Mouse (Mus musculus) MEL-GATA-1-ER (cell line): ENCODE data around the gene Abca13.

ENCODE experiments used
- DNase-seq: peaks from one replicate; pipeline ENCODE4 v3.0.0-alpha.2; 2012; ENCODE audit warnings: low read depth; ENCODE audit errors: extremely low read depth

Gene Abca13

DNA sequence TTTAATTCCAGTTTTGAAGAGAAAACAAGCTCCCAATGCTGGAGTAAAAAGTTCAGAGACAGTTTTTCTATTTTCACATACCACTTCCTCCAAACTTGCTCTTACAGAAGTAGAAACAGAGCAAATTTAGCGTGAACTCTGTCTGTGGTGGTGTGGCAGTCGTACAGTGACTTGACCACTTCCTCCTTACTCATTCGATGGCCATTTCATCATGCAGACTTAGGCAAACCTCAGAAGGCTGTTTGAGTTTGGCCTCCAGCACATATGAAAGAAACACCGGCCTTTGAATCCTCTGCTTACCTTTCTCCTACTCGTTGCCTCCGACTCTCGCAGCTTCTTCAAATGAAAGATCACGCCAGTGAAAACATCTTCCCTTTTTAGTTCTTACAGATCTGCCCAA lies 340.0 kb downstream of the Abca13 start:
- no peak for DNase-seq

GRCm38 (mm10) chr11:9533189-9533588 lies 341.4 kb downstream of the Abca13 start:
- DNase-seq, result no peak

DNA sequence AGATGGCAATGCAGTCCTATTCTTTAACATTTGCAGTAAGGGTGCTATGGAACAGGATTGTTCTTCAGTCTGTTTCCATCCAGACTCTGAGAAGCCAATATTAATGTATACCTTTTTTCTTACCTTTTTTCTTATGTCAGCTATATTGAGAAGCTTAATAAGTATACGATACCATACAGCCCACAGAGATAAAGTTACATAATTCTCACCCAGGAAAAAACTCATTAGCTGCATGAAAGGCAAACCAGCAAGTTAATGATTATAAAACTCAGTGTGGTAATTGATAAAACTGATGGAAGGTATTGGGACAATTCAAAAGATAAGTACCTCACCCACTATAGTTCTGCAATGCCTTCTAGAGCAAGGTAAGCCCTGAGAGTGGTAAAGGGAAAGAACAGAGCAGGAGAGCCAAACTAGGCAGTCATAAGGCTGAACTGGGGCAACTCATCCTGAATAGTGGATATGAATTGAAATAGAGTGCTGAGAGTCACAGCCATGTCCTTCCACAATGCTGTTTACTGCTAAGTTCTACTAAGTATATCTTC lies 342.0 kb downstream of the Abca13 start:
- DNase-seq, result no peak

GRCm38 (mm10) chr11:9536811-9537210 lies 345.1 kb downstream of the Abca13 start:
- DNase-seq, result no peak

- no peak for DNase-seq
Measured at GRCm38 (mm10) chr11:9538328-9538727, 346.6 kb downstream of the Abca13 start.

DNA sequence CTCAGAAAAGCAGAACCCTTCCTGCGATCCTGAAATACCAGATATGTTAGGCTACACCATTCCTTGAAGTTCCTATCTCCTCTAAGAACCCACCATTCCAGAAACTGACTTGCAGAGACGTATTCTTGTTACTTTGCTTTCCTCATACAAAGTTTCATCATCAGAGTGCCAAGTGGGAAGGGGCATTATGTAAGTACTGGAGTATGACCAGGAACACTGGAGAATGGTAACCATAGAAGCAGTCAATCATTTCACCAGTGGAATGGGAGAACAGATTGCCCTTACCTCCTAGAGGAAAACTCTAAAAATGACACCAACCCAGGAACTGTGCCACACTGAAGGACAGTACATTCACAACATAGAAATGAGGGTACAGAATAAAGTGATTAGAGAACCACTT lies 368.3 kb downstream of the Abca13 start:
- no peak for DNase-seq

GRCm38 (mm10) chr11:9568302-9568701 lies 376.6 kb downstream of the Abca13 start:
- no peak for DNase-seq

DNA sequence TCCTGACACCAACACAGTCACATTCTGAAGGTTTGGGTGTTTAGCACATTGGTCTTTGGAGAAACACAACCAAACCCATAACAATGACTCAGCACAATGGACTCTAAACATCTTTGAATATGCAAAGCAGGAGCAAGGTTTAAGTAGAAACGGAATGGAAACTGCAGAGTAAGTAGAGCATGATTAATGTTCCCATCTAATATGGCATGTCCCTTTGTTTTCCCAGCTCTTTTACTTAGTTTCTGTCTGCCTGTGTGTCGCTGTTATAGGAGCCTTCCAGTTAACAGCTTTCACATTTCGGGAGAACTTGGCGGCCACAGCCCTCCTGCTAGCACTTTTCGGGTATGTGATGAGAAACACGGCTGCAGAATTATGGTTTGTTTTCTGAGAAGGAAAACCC lies 378.6 kb downstream of the Abca13 start:
- no peak for DNase-seq

DNA sequence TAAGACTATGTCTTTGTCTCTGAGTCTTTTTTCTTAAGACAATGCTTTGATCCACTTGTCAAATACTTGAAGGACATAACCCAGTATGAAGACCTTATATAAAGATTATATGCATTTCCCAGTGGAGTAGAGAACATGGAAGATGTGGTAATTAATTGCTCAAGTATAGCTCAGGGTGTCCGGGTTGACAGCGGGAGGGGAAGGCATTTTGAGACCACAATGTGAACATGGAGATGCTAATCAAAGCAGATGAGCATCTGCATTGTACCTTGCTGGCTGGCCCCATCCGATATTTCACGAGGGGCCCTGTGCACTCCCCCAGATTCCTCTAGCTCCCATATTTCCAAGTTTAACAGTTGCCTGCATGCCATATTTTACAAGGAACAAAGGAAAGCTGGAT lies 383.2 kb downstream of the Abca13 start:
- DNase-seq, result no peak

GRCm38 (mm10) chr11:9591757-9592316 lies 400.1 kb downstream of the Abca13 start:
- DNase-seq, result no peak

GRCm38 (mm10) chr11:9597299-9597698 lies 405.6 kb downstream of the Abca13 start:
- DNase-seq, result no peak

- no peak for DNase-seq
Measured at GRCm38 (mm10) chr11:9601096-9601495, 409.4 kb downstream of the Abca13 start.

GRCm38 (mm10) chr11:9602137-9602536 lies 410.4 kb downstream of the Abca13 start:
- no peak for DNase-seq

DNA sequence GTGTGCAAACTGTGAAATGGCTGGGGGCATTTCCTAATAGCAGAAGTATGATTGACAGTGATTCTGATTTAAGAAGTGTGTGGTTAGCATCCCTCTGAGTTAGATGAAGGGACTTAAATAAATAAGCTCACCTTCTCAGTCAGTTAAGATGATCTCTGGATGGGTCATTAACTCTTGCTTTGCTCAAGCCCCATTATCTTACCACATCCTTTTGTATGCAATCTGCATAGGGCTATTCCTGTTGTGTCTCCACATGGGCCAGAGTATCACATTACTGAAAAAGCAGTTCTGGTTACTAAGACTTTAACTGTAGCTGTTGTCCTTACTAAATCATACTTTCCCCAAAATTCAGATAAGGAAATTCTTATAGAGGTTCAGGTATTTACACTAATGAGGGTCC lies 416.5 kb downstream of the Abca13 start:
- no peak for DNase-seq

DNA sequence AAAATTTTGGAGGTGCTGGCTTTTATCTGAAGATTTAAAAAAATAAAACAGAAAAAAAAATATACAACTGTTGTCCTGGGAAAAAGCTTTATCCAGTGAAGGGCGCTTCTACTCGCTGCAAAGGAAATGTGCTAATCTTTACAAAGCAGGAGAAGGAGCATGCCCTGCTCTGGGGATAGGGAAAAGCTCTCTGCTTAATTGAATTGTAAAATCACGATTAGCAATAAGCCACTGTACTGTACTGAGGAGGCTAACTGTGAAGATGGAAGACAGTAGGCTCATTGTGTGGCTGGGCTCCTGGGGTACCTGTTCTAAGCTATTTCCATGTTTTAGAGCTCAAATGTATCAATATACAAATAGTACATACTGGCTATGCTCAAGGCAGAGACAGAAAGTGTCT lies 417.3 kb downstream of the Abca13 start:
- no peak for DNase-seq

- no peak for DNase-seq
Measured at GRCm38 (mm10) chr11:9616133-9616532, 424.4 kb downstream of the Abca13 start.

- no peak for DNase-seq
Measured at GRCm38 (mm10) chr11:9616665-9617064, 424.9 kb downstream of the Abca13 start.

DNA sequence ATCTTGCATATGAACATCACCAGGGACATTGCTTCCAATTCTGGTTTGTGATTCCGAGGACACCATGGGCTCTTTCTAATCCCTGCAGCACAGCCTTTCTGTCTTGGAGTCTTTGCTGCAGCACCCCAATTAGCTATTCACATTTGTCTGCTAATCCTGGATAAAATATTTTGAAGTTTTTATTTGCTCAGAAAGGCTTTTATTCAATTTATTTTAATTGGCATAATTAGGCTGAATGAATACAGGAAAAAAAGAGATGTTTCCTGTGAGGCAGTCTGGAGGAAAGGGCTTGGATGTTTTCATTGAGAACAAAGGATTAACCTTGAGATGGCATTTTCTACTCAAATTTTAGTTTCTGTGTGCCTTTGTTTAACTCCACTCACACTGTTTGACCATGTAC lies 428.2 kb downstream of the Abca13 start:
- DNase-seq, result no peak

DNA sequence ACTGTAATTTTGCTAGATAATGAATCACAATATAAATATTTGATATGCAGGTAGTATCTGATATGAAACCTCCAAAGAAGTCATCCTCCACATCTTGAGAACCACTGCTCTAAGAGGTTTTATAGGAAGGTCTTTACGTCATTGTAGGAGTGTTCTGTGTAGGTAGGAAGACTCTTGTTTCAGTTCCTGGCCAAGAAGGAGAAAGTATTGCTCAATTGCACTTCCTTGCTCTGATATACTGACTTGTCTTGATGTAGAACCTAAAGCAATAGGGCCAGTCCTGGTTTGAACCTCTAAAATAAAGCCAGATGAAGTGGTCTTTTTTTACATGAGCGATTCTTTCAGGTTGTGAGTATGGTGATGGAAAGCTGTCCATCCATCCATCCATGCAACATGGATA lies 431.1 kb downstream of the Abca13 start:
- no peak for DNase-seq

DNA sequence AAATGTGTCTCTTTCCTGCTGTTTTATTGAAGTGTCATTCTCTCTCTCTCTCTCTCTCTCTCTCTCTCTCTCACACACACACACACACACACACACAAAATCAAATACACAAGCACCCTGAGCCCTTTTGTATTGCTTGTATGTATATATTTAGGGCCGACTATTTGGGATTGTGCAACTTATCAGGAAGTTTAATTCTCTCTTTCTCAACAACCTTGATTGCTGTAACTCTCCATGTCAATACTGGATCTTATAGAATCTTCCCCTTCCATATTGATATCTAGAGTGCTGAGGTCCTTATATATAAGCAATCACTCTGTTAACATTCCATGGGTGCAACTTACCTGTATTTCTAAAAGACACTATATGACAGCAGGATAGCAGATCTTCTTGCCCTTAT lies 433.0 kb downstream of the Abca13 start:
- DNase-seq, result no peak

- no peak for DNase-seq
Measured at GRCm38 (mm10) chr11:9625812-9626211, 434.1 kb downstream of the Abca13 start.

DNA sequence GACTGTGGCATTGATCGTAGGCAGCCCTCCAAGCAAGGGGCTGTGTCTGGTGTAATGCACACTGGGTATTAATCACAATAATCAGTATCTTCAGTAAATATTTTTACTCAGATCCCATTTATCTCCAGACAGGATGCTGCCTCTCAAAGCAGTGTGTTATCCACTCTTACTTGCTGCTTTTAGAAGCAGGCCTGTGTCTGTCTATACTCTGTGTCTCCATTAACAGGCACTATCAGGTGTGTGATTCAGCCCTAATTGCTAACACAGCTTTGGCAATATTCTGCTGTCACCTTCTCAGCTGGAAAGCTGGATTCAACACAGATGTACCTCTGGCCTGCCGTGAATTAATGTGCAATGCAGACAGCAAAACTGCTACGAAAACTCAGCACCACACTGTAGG lies 455.5 kb downstream of the Abca13 start:
- no peak for DNase-seq

GRCm38 (mm10) chr11:9647991-9648390 lies 456.2 kb downstream of the Abca13 start:
- no peak for DNase-seq
